Mouse (Mus musculus): ENCODE results near the gene Arhgap32. TPM values are rescaled to one million over a fixed set of nuclear protein-coding genes. Genes with fewer than 3 reads are reported as not detected.

Arhgap32 gene
- 1 to 10 TPM in 1 of 2 experiments, under 1 TPM in 1; 0.30 to 1.4 TPM for total RNA-seq (2023)

GRCm38 (mm10) chr9:32115786-32116185 is at the start of gene Arhgap32:
Gene Arhgap32, plus strand, starts transcription at chr9:32116136.

Other genes starting within 250 kb of the Arhgap32 start
- gene Barx2, start 202.7 kb upstream of the Arhgap32 start, total RNA-seq (2023): not detected
- not detected for gene Kcnj5, start 228.2 kb downstream of the Arhgap32 start, total RNA-seq (2023)